Mouse (Mus musculus) midbrain, postnatal 0 days (tissue): ENCODE results near the gene Rps6kb1. TPM values are rescaled to one million over a fixed set of nuclear protein-coding genes. Genes with fewer than 3 reads are reported as not detected.
A peak's percentile ranks its signal among the peaks of the same experiment; 100 is the strongest.

Experiments used
- ATAC-seq: fragments of 200-750 bp; cut with Nextera tagmentation; 2 replicates; pipeline ENCODE4 v1.8.0; 2017; ENCODE audit warnings: moderate number of reproducible peaks, mild to moderate bottlenecking, moderate TSS enrichment, moderate library complexity; ENCODE audit not compliant: low FRiP score
- DNase-seq: peaks from one replicate; pipeline ENCODE4 v3.0.0-alpha.2; 2015; ENCODE audit warnings: low spot score
- H3K27ac ChIP-seq: fragments of 300-500 bp; sonication (generic); 2 replicates; pipeline ENCODE4 v1.5.1; 2014; ENCODE audit warnings: low read depth, mild to moderate bottlenecking, low read length, mixed read lengths
- H3K27me3 ChIP-seq: fragments of 300-500 bp; sonication (generic); 2 replicates; pipeline ENCODE4 v1.6.1; 2014; ENCODE audit warnings: low read length, control low read depth, mixed read lengths; ENCODE audit not compliant: insufficient read depth
- H3K36me3 ChIP-seq: fragments of 300-500 bp; sonication (generic); 2 replicates; pipeline ENCODE4 v1.6.1; 2014; ENCODE audit warnings: low read length, control low read depth, mixed read lengths; ENCODE audit not compliant: insufficient read depth
- H3K4me1 ChIP-seq: fragments of 300-500 bp; sonication (generic); 2 replicates; pipeline ENCODE4 v1.6.1; 2014; ENCODE audit warnings: mild to moderate bottlenecking, control low read depth, antibody characterized with exemption, low read length, mixed read lengths; ENCODE audit not compliant: insufficient read depth
- H3K4me2 ChIP-seq: fragments of 300-500 bp; sonication (generic); 2 replicates; pipeline ENCODE4 v1.6.1; 2014; ENCODE audit warnings: low read depth, mild to moderate bottlenecking, low read length, mixed read lengths; ENCODE audit not compliant: poor library complexity, severe bottlenecking
- H3K4me3 ChIP-seq: fragments of 300-500 bp; sonication (generic); 2 replicates; pipeline ENCODE4 v1.5.1; 2014; ENCODE audit warnings: low read depth, mild to moderate bottlenecking, low read length, moderate library complexity
- H3K9ac ChIP-seq: fragments of 300-500 bp; sonication (generic); replicated peaks from 2 replicates; pipeline ENCODE4 v1.6.1; 2014; ENCODE audit warnings: mild to moderate bottlenecking, low read length, moderate library complexity, mixed read lengths; ENCODE audit not compliant: poor library complexity, severe bottlenecking
- H3K9me3 ChIP-seq: fragments of 300-500 bp; sonication (generic); 2 replicates; pipeline ENCODE4 v1.6.1; 2016; ENCODE audit warnings: low read length, control low read depth
- CTCF ChIP-seq: IDR thresholded peaks from 2 replicates; pipeline ENCODE4 v1.5.1; 2016; ENCODE audit warnings: antibody characterized with exemption, mild to moderate bottlenecking
- WGBS: fragments of 180-500 bp; shearing (Covaris S2); extraction: QIAGEN DNeasy Blood & Tissue Kit; methylation state at CpG from one replicate; pipeline ENCODE4 v1.1.7; 2014; 5-methylcytosine and 5-hydroxymethylcytosine counted together
- microRNA counts: library from miRNA; unstranded; fragments of <30 nt; microRNA quantifications from one replicate; lab custom pipeline; 2015
- microRNA-seq: library from miRNA; unstranded; fragments of <30 nt; microRNA quantifications from one replicate; pipeline ENCODE4, GENCODE M21; 2016; ENCODE audit warnings: borderline number of aligned reads
- polyA plus RNA-seq: library from polyadenylated mRNA; unstranded; fragments of >200 nt; fragmentation: Nextera tagmentation; extraction: Ambion mirVana; gene quantifications from 2 replicates; pipeline ENCODE4 v1.2.1, GENCODE M21; 2015
- total RNA-seq: library from RNA; depleted of rRNA; stranded (reverse); fragments of >200 nt; gene quantifications from 2 replicates; pipeline ENCODE4 v1.2.3, GENCODE M21; 2014; rRNA removed

Gene Rps6kb1
- total and polyA plus RNA-seq, 2 experiments from 2014 or later = 35.6 to 59.6 TPM

GRCm38 (mm10) chr11:86458866-86459265 lies 85.7 kb downstream of the Rps6kb1 start:
- Histone ChIP-seq H3K9me3 (no peaks in the 10 kb centered on the region), H3K27ac (no peak overlapping the region), H3K27me3 (no peaks in the 10 kb centered on the region), H3K4me1 (no peaks in the 10 kb centered on the region), H3K9ac (no peak overlapping the region), H3K4me3 (no peak overlapping the region), H3K4me2 (no peak overlapping the region), H3K36me3 (no peaks in the 10 kb centered on the region)
- no peak for ATAC-seq
- DNase-seq = no peak
- no peak for TF ChIP-seq CTCF
- WGBS = 91% methylated on average over 6 of the region's 6 CpGs

GRCm38 (mm10) chr11:86457545-86457944 lies 87.1 kb downstream of the Rps6kb1 start:
- Histone ChIP-seq H3K4me3 (no peak overlapping the region), H3K4me2 (no peak overlapping the region), H3K27me3 (no peaks in the 10 kb centered on the region), H3K9me3 (no peaks in the 10 kb centered on the region), H3K9ac (no peak overlapping the region), H3K4me1 (no peaks in the 10 kb centered on the region), H3K36me3 (no peaks in the 10 kb centered on the region), H3K27ac (no peak overlapping the region)
- ATAC-seq (no peak), DNase-seq (no peak)
- WGBS = 89% methylated on average over 6 of the region's 6 CpGs
- no peak for TF ChIP-seq CTCF

- DNase-seq (no peak), ATAC-seq (no peak)
- Histone ChIP-seq H3K27me3 (no peaks in the 10 kb centered on the region), H3K36me3 (no peaks in the 10 kb centered on the region), H3K4me2 (no peak overlapping the region), H3K9me3 (no peaks in the 10 kb centered on the region), H3K9ac (no peak overlapping the region), H3K4me1 (no peaks in the 10 kb centered on the region), H3K4me3 (no peak overlapping the region), H3K27ac (no peak overlapping the region)
- whole genome bisulfite sequencing = 89% methylated on average over 5 of the region's 5 CpGs
- TF ChIP-seq CTCF = no peak
These were observed 90.6 kb downstream of the Rps6kb1 start for GRCm38 (mm10) chr11:86453991-86454390.

MicroRNA genes within 50 kb of the gene (microRNA counts, 519-probe panel; counts per million panel counts)
- microRNA mmu-miR-21 (lab: Ali Mortazavi, UCI) = 4,860 counts per million, percentile 89 among the panel's probes with 10 or more counts

Small RNAs within 50 kb of the gene (microRNA-seq; reads per million reads assigned to microRNA genes)
- 5,997 reads per million, percentile 90 among the genes with 10 or more reads in this experiment for gene Mir21a

Other genes starting within 250 kb of the Rps6kb1 start
- gene Med13, start 187.2 kb downstream of the Rps6kb1 start, total RNA-seq = 52.9 and 56.5 TPM in 2 replicates
- 4.2 and 5.1 TPM in 2 replicates for gene Med13, start 187.2 kb downstream of the Rps6kb1 start, polyA plus RNA-seq
- 6.2 and 9.3 TPM in 2 replicates for gene Rnft1, start 60.1 kb downstream of the Rps6kb1 start, total RNA-seq
- 9.7 and 11.6 TPM in 2 replicates for gene Rnft1, start 60.1 kb downstream of the Rps6kb1 start, polyA plus RNA-seq
- 1.7 and 2.7 TPM in 2 replicates for gene Tubd1, start 186 bp upstream of the Rps6kb1 start, total RNA-seq
- gene Tubd1, start 186 bp upstream of the Rps6kb1 start, polyA plus RNA-seq = 4.5 and 5.0 TPM in 2 replicates
- gene Vmp1, start 139.0 kb upstream of the Rps6kb1 start, total RNA-seq = 45.3 and 73.0 TPM in 2 replicates
- gene Vmp1, start 139.0 kb upstream of the Rps6kb1 start, polyA plus RNA-seq = 136 TPM in 2 replicates
- gene Ptrh2, start 139.2 kb upstream of the Rps6kb1 start, total RNA-seq = 14.8 and 15.8 TPM in 2 replicates
- 22.5 and 22.8 TPM in 2 replicates for gene Ptrh2, start 139.2 kb upstream of the Rps6kb1 start, polyA plus RNA-seq
- gene Cltc, start 212.8 kb upstream of the Rps6kb1 start, total RNA-seq = 440 and 500 TPM in 2 replicates
- 136 and 140 TPM in 2 replicates for gene Cltc, start 212.8 kb upstream of the Rps6kb1 start, polyA plus RNA-seq